Mouse (Mus musculus) Patski (cell line): ENCODE results near the gene Gm8220. TPM values are rescaled to one million over a fixed set of nuclear protein-coding genes. Genes with fewer than 3 reads are reported as not detected.
"Not testable (repeated sequence)": the region's sequence is repeated elsewhere in the genome, so short reads cannot be mapped to it uniquely, and the experiment has no call there.

Experiments used
- ATAC-seq: fragments of 100-300 bp; one replicate; pipeline ENCODE4 v1.8.0; 2021
- CTCF ChIA-PET: fragments of 350-600 bp; sonication (Branson Sonifier 250); formaldehyde crosslinking; loops from one replicate; lab custom pipeline; 2022; ENCODE audit warnings: inconsistent platforms; lab: Charles Lee
- POLR2A ChIA-PET: fragments of 350-600 bp; sonication (Branson Sonifier 250); formaldehyde crosslinking; loops from one replicate; lab custom pipeline; 2022; ENCODE audit warnings: antibody characterized with exemption, inconsistent platforms; lab: Charles Lee
- DNase-seq: peaks from one replicate; pipeline ENCODE4 v3.0.0-alpha.2; 2011; ENCODE audit warnings: low read depth, low spot score
- H3K27me3 ChIP-seq: fragments of 371-371 bp; one replicate; pipeline ENCODE4 v1.5.1; 2021
- CTCF ChIP-seq: fragments of 100-300 bp; IDR thresholded peaks from one replicate; pipeline ENCODE4 v1.5.1; 2021
- in situ Hi-C: fragments of 300-500 bp; cut with MboI; formaldehyde crosslinking; loops from 3 replicates; pipeline ENCODE4 v1.11.1; 2018; ENCODE audit warnings: low pct_unique_long_range_greater_than_20kb, mixed read lengths
- polyA plus RNA-seq: library from polyadenylated mRNA; unstranded; gene quantifications from one replicate; pipeline ENCODE4 v1.2.3, GENCODE M21; 2021

Gm8220 gene
- not detected for polyA plus RNA-seq

GRCm38 (mm10) chr14:44285280-44285679 lies at the start of gene Gm8220:
Gm8220 (plus strand) TSS chr14:44285580.
- DNase-seq, ATAC-seq, POLR2A ChIA-PET, in situ Hi-C loops, H3K27me3 ChIP-seq, CTCF ChIA-PET: not testable (repeated sequence)

- ChIA-PET CTCF (no interaction called here), POLR2A (no interaction called here)
- H3K27me3 ChIP-seq: no peaks in the 10 kb centered on the region
- in situ Hi-C loops: no loop called here
- ATAC-seq (no peak), DNase-seq (no peak)
- no peak for TF ChIP-seq CTCF
Observed at GRCm38 (mm10) chr14:44248039-44248438, 37.3 kb upstream of the Gm8220 start.

- CTCF ChIA-PET, POLR2A ChIA-PET, DNase-seq, in situ Hi-C loops, H3K27me3 ChIP-seq, ATAC-seq: not testable (repeated sequence)
Observed at GRCm38 (mm10) chr14:44312049-44312448, 26.7 kb downstream of the Gm8220 start.

GRCm38 (mm10) chr14:44338484-44338883 lies 53.1 kb downstream of the Gm8220 start, which contains the start of gene Gm5930:
Gm5930 (minus strand) TSS chr14:44338584.
- in situ Hi-C loops, CTCF ChIA-PET, H3K27me3 ChIP-seq, ATAC-seq, DNase-seq, POLR2A ChIA-PET: not testable (repeated sequence)

Other genes with a start within 250 kb of the Gm8220 start
- not detected for gene Ear2, start 182.9 kb upstream of the Gm8220 start, polyA plus RNA-seq
- gene Gm3327, start 161.7 kb upstream of the Gm8220 start, polyA plus RNA-seq: not detected
- not detected for gene Gm8212, start 87.9 kb upstream of the Gm8220 start, polyA plus RNA-seq
- 0.14 TPM for gene 4930503E14Rik, start 72.3 kb upstream of the Gm8220 start, polyA plus RNA-seq
- 0.12 TPM for gene Gm5930, start 53.0 kb downstream of the Gm8220 start, polyA plus RNA-seq
- gene Gm8229, start 79.8 kb downstream of the Gm8220 start, polyA plus RNA-seq: not detected
- gene Gm3371, start 125.1 kb downstream of the Gm8220 start, polyA plus RNA-seq: not detected
- gene Gm8232, start 148.1 kb downstream of the Gm8220 start, polyA plus RNA-seq: not detected
- gene BC061237, start 206.9 kb downstream of the Gm8220 start, polyA plus RNA-seq: not detected
- gene Gm17093, start 232.7 kb downstream of the Gm8220 start, polyA plus RNA-seq: not detected